Mouse (Mus musculus): ENCODE measurements around the gene Adgre5. TPM values are rescaled to one million over a fixed set of nuclear protein-coding genes. Genes with fewer than 3 reads are reported as not detected.

Adgre5 gene
- polyA plus RNA-seq, 1 experiment from 2014 or later, result 10.4 TPM

DNA sequence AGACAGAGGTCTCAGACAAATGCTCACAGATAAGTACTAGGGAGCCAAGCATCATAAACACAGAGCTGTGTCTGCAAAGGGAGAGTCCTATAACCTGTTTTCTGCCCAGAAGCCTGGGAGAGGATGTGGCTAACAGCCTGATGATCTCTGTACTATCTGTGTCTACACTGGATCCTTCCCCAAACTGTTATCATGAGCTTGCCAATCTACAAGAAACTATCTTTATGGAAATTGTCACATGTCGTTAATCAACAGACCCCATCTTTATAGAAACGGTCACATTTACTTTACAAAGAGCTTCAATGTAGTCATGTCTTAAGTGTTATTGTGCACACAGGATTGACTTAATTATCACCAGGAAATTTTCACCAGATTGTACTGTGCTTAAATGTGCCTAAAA lies 29.5 kb upstream of the Adgre5 start:
- Histone ChIP-seq H3K4me2 (no peak overlapping the region), H3K9ac (no peak overlapping the region), H3K4me1 (peaks cover 6% of the 10 kb centered on the region; the same call in 1 of the 2 replicates), H3K27ac (no peak overlapping the region), H3K4me3 (no peak overlapping the region), H3K36me3 (replicated peaks) (no peaks in the 10 kb centered on the region), H3K9me3 (no peaks in the 10 kb centered on the region), H3K27me3 (replicated peaks) (no peaks in the 10 kb centered on the region)
- WGBS, result 83% methylated on average over 2 of the region's 2 CpGs
- no peak for ATAC-seq (replicated peaks)

DNA sequence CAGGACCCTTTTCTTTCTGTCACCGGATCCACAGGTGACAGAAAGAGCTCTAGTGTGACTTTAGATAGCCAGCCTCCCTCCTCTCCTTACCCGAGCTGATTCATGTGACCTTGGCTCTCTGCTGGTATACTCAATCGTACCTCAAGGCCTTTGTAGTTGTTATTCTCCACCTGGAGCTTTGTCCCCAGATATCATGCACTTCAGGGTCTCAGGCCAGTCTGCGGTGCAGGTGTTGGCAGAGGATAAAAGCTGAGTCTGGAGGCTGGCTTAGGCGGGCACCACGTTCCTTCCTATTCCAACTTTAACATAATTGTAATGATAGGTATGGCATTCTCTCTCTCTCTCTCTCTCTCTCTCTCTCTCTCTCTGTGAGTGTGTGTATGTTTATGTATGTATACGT lies 28.6 kb upstream of the Adgre5 start:
- H3K4me3 ChIP-seq, result no peak overlapping the region
- 78% methylated on average over 7 of the region's 7 CpGs for WGBS

DNA sequence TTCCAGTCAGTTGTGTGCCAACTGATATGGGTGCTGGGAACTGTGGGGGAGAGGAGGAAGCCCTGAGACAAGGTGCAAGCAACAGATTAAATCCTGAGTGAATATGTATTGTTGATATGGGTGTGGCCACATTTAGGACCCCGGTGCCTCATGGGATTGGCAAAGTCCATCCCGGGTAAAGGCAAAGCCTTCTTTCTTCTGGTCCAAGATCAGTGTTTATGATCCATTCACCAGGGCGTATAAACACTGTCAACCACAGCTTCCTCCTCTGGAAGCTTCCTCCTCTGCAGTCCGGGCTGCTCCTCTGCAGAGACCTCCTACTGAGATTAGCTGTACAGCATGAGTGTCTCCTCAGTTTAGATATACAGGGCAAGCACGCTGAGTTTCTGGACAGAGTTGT lies 27.4 kb upstream of the Adgre5 start:
- no peak overlapping the region for H3K9ac ChIP-seq
- no peaks in the 10 kb centered on the region for H3K9me3 ChIP-seq
- no peaks in the 10 kb centered on the region for H3K36me3 ChIP-seq (replicated peaks)
- no peaks in the 10 kb centered on the region for H3K27me3 ChIP-seq (replicated peaks)
- no peak for ATAC-seq (replicated peaks)
- 66% methylated on average over 5 of the region's 5 CpGs for WGBS
- peaks cover 6% of the 10 kb centered on the region; the same call in 1 of the 2 replicates for H3K4me1 ChIP-seq
- H3K4me3 ChIP-seq, result no peak overlapping the region
- H3K4me2 ChIP-seq, result no peak overlapping the region
- H3K27ac ChIP-seq, result no peak overlapping the region

More for the DNA sequence above, 28.6 kb upstream of the Adgre5 start:
- no peaks in the 10 kb centered on the region for H3K9me3 ChIP-seq
- ATAC-seq (replicated peaks), result no peak
- no peak overlapping the region for H3K4me2 ChIP-seq
- no peaks in the 10 kb centered on the region for H3K36me3 ChIP-seq (replicated peaks)
- H3K27ac ChIP-seq, result no peak overlapping the region
- H3K27me3 ChIP-seq (replicated peaks), result no peaks in the 10 kb centered on the region
- H3K9ac ChIP-seq, result no peak overlapping the region
- H3K4me1 ChIP-seq, result peaks cover 6% of the 10 kb centered on the region; the same call in 1 of the 2 replicates

DNA sequence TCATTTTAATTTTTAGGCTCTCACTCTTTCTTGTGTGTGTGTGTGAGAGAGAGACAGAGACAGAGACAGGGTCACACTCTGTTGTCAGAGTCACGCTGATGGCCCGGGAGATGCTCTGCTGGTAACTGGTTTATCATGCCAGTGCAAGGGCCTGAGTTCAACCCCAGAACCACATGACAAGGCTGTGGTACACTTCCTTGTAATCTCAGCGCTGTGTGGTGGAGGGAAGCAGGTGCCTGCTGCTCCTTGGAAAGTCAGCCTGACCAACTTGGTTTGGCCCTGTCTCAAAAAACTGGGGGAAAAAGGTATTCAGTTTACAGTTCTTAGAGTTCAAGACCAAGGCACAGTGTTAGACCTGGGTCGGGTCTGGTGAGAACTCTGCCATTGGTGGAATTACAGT lies 26.3 kb upstream of the Adgre5 start:
- Histone ChIP-seq H3K9me3 (no peaks in the 10 kb centered on the region), H3K4me1 (peaks cover 1% of the 10 kb centered on the region; the same call in 1 of the 2 replicates), H3K36me3 (replicated peaks) (no peaks in the 10 kb centered on the region), H3K9ac (no peak overlapping the region), H3K4me3 (no peak overlapping the region), H3K4me2 (no peak overlapping the region), H3K27ac (no peak overlapping the region), H3K27me3 (replicated peaks) (no peaks in the 10 kb centered on the region)
- 89% methylated on average over 4 of the region's 4 CpGs for WGBS
- ATAC-seq (replicated peaks), result no peak

DNA sequence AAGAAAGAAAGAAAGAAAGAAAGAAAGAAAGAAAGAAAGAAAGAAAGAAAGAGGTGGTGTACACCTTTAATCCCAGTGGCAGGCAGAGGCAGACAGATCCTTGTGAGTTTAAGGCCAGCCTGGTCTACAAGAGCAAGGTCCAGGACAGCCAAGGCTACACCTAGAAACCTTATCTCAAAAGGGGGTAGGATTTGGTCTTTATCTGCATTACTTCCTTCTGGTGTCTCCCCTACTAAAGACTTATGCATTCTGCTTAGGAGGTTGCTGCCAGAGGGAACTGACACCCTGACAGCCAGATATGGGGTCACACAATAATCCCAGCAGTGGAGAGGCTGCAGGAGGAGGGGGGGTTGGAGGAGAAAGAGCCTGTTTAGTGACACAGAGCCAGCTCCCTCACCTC lies 24.5 kb upstream of the Adgre5 start:
- H3K27me3 ChIP-seq (replicated peaks), result no peaks in the 10 kb centered on the region
- no peak for ATAC-seq (replicated peaks)
- no peak overlapping the region for H3K4me3 ChIP-seq
- no peaks in the 10 kb centered on the region for H3K9me3 ChIP-seq
- no peaks in the 10 kb centered on the region for H3K36me3 ChIP-seq (replicated peaks)
- H3K9ac ChIP-seq, result no peak overlapping the region
- no peak overlapping the region for H3K4me2 ChIP-seq
- no peak overlapping the region for H3K27ac ChIP-seq
- no peaks in the 10 kb centered on the region for H3K4me1 ChIP-seq

DNA sequence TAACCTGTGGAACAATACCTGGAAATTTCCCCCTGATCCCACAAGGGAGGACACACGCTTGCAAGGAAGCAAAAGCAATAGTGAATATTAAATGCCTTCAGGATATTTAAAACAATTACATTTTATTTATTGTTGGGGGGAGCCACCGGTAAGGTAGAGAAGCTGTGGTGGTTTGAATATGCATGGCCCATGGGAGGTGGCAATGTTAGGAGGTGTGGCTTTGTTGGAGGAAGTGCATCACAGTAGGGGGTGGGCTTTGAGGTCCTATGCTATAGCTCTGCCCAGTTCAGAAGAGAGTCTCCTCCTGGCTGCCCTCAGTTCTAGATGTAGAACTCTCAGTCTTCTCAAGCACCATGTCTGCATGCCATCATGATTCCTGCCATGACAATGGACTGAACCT lies 23.6 kb upstream of the Adgre5 start:
- 93% methylated on average over 2 of the region's 2 CpGs for WGBS
- no peak overlapping the region for H3K4me3 ChIP-seq
- H3K36me3 ChIP-seq (replicated peaks), result no peaks in the 10 kb centered on the region
- ATAC-seq (replicated peaks), result no peak
- no peak overlapping the region for H3K27ac ChIP-seq
- H3K9me3 ChIP-seq, result no peaks in the 10 kb centered on the region
- H3K4me1 ChIP-seq, result no peaks in the 10 kb centered on the region
- no peaks in the 10 kb centered on the region for H3K27me3 ChIP-seq (replicated peaks)
- H3K9ac ChIP-seq, result no peak overlapping the region
- H3K4me2 ChIP-seq, result no peak overlapping the region

DNA sequence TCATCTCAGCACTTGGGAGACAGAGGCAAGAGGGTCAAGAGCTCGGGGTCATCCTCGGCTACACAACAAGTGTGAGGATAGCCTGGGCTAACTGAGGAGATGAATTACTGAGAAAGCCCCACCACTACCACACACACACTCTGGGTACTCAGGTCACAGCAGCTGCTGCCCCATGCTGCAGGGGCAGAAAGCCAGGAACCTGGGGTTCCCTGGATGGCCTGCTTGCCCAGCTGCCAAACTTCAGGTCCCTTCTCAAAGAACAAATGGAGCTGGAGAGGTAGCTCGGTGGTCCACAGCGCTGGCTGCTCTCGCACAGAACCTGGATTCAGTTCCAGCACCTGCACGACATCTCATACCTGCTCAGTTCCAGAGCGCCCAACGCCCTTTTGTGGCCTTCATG lies 23.0 kb upstream of the Adgre5 start:
- H3K9ac ChIP-seq, result no peak overlapping the region
- H3K27me3 ChIP-seq (replicated peaks), result no peaks in the 10 kb centered on the region
- H3K9me3 ChIP-seq, result no peaks in the 10 kb centered on the region
- H3K27ac ChIP-seq, result no peak overlapping the region
- H3K4me2 ChIP-seq, result no peak overlapping the region
- WGBS, result 98% methylated on average over 8 of the region's 8 CpGs
- no peak for ATAC-seq (replicated peaks)
- no peaks in the 10 kb centered on the region for H3K36me3 ChIP-seq (replicated peaks)
- H3K4me1 ChIP-seq, result no peaks in the 10 kb centered on the region
- H3K4me3 ChIP-seq, result no peak overlapping the region

DNA sequence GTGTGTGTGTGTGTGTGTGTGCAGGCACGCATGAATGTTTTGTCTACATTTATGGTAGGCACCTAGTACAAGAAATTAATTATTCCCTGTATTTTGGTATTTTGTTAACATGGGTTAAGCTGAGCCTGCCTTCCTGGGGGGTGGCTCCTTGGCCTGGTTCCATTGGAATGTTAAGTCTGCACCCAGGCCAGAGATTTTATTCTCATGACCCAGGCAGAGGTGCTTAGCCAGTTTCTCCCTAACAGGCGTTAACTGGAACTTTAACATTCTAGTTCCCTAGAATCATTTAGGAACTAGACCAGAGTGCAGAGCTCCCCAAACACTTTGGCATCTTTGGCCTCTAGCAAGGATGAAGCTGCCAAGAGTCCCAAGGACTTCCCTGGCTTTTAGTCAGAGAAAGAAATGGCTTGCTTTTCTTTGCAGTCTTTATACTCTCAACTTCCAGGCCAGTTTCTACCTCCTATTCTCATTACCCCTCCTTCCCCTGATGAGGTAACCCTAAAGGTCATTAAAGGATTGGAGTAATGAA lies 18.2 kb upstream of the Adgre5 start:
- Histone ChIP-seq H3K4me3 (no peak overlapping the region), H3K36me3 (replicated peaks) (no peaks in the 10 kb centered on the region), H3K27me3 (replicated peaks) (no peaks in the 10 kb centered on the region), H3K9ac (no peak overlapping the region), H3K9me3 (no peaks in the 10 kb centered on the region), H3K4me1 (no peaks in the 10 kb centered on the region), H3K27ac (no peak overlapping the region), H3K4me2 (no peak overlapping the region)
- 87% methylated on average over 2 of the region's 2 CpGs for WGBS
- no peak for ATAC-seq (replicated peaks)

DNA sequence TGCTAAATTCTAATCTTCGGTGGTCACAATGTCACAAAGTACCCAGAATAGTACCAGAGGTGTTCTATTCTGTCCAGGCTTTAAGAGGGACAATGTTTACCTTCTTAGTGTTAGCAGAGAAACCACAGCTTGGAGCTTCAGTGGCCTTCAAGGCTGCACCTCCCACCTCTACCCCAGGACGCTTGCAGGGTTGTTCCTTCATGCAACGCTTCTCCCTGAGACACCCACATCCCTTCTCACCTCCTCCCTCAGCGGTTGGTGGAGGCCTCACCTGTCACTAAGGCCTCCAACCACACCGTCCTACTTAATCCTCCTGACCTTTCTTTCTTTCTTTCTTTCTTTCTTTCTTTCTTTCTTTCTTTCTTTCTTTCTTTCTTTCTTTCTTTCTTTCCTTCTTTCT lies 17.2 kb upstream of the Adgre5 start:
- H3K4me2 ChIP-seq, result no peak overlapping the region
- no peak for ATAC-seq (replicated peaks)
- WGBS, result 71% methylated on average over 5 of the region's 5 CpGs

DNA sequence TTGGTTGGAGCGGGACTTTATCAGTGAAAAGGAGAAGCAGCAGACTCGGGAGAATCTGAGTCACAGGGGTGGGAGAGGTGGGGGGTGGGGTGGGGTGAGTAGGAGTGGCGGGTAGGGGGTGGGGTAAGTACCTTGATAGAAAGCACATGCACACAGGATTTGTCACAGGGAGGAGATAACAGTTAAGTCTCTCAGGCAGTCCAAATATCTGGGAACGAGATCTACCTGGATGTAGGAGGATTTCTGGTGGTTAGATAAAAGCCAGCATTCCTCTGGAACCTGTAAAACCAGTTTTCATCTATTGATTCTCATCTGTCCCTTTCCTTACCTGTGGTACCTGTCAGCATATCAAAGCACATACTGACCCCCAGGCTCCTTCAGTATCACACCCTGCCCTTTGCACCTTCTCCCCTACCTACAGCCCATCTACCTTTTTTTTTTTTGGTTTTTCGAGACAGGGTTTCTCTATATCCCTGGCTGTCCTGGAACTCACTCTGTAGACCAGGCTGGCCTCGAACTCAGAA lies 16.0 kb upstream of the Adgre5 start:
- 92% methylated on average over 6 of the region's 6 CpGs for WGBS
- no peak for ATAC-seq (replicated peaks)
- no peak overlapping the region for H3K4me2 ChIP-seq
- no peaks in the 10 kb centered on the region for H3K4me1 ChIP-seq
- no peaks in the 10 kb centered on the region for H3K9me3 ChIP-seq
- no peaks in the 10 kb centered on the region for H3K36me3 ChIP-seq (replicated peaks)
- H3K9ac ChIP-seq, result no peak overlapping the region
- H3K27ac ChIP-seq, result no peak overlapping the region
- H3K27me3 ChIP-seq (replicated peaks), result no peaks in the 10 kb centered on the region
- no peak overlapping the region for H3K4me3 ChIP-seq

More for the DNA sequence above, 17.2 kb upstream of the Adgre5 start:
- Histone ChIP-seq H3K4me1 (no peaks in the 10 kb centered on the region), H3K9me3 (no peaks in the 10 kb centered on the region), H3K27ac (no peak overlapping the region), H3K36me3 (replicated peaks) (no peaks in the 10 kb centered on the region), H3K9ac (no peak overlapping the region), H3K4me3 (no peak overlapping the region), H3K27me3 (replicated peaks) (no peaks in the 10 kb centered on the region)

DNA sequence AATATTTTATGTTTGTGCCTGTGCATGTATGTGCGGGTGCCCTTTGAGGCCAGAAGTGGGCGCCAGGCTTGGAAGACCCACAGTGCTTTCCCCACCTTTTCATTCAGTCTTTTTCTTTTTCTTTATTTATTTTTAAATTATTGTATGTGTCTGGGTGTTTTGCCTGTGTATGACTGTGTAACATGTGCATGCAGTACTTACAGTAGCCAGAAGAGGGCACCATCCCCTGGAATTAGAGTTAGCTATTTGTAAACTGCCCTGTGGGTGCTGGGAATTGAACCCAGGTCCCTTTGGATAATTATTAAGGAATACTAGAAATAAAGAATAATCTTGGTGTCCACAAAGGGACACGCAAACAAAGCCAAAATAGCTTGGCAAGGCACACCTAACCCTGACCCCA lies 15.1 kb upstream of the Adgre5 start:
- no peak for ATAC-seq (replicated peaks)
- Histone ChIP-seq H3K4me1 (no peaks in the 10 kb centered on the region), H3K9me3 (no peaks in the 10 kb centered on the region), H3K27ac (no peak overlapping the region), H3K4me3 (no peak overlapping the region), H3K4me2 (no peak overlapping the region), H3K36me3 (replicated peaks) (no peaks in the 10 kb centered on the region), H3K9ac (no peak overlapping the region), H3K27me3 (replicated peaks) (no peaks in the 10 kb centered on the region)
- 93% methylated on average over 3 of the region's 3 CpGs for WGBS

DNA sequence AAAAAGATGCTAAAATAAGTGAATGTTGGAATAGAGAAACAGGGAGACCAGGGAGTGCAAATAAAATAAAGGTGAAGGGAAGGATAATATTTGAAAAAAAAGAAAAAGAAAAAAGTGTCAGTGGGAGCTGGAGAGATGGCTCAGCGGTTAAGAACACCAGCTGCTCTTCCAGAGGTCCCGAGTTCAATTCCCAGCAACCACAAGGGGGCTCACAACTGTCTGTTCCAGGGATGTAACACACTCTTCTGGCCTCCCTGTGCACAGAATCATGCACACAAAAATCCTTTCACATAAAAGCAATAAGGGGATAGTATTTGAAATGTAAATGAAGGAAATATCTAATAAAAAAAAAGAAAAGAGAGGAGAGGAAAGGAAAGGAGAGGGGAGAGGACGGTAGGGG lies 13.0 kb upstream of the Adgre5 start:
- no peaks in the 10 kb centered on the region for H3K36me3 ChIP-seq (replicated peaks)
- WGBS, result 51% methylated on average over 2 of the region's 3 CpGs
- no peak overlapping the region for H3K9ac ChIP-seq
- no peaks in the 10 kb centered on the region for H3K4me1 ChIP-seq
- no peaks in the 10 kb centered on the region for H3K27me3 ChIP-seq (replicated peaks)
- no peak overlapping the region for H3K27ac ChIP-seq
- H3K4me3 ChIP-seq, result no peak overlapping the region
- H3K4me2 ChIP-seq, result no peak overlapping the region
- no peak for ATAC-seq (replicated peaks)
- H3K9me3 ChIP-seq, result no peaks in the 10 kb centered on the region

DNA sequence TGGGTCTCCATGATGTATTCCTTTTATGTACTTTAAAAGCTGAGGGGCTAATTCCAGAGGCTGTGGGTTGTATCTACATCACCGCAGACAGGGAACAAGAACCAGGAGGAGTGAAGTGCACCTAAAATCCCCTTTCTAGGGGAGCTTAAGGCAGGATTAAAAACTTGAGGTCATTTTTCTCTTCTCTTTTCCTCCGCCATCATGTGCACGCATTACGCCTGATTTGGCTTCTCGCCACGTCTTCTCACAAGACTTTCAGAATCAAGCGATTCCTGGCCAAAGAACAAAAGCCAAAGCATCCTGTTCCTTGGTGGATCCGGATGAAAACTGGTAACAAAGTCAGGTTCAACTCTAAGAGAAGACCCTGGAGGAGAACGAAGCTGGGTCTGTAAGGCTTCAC lies 8.1 kb upstream of the Adgre5 start:
- H3K4me3 ChIP-seq, result no peak overlapping the region
- peaks cover 11% of the 10 kb centered on the region; the same call in 1 of the 2 replicates for H3K4me1 ChIP-seq
- ATAC-seq (replicated peaks), result no peak
- no peak overlapping the region for H3K9ac ChIP-seq
- H3K27ac ChIP-seq, result no peak overlapping the region
- peaks cover 3% of the 10 kb centered on the region for H3K27me3 ChIP-seq (replicated peaks)
- H3K4me2 ChIP-seq, result no peak overlapping the region
- H3K36me3 ChIP-seq (replicated peaks), result no peaks in the 10 kb centered on the region
- WGBS, result 83% methylated on average over 9 of the region's 9 CpGs
- H3K9me3 ChIP-seq, result no peaks in the 10 kb centered on the region

Measured in midbrain, embryonic 15.5 days (tissue).